ENCODE assay signal across 20 mouse cellular contexts in genomic region chr12:95589011-95589410, GRCm38 (mm10).
DNase-seq lines count a peak whose midpoint lies in the region; ATAC-seq and TF ChIP-seq lines count a peak whose summit lies in the region.
"Had no signal": no experiment of that assay in that cellular context is flagged by ENCODE, and none has a peak within 500 bp of the region (broad histone marks: within the 10 kb centered on the region; RNA-seq: fewer than 3 reads in every experiment).

No protein-coding gene starts in this region.

- in situ Hi-C loops in Patski (cut with MboI; ENCODE audit: low pct_unique_long_range_greater_than_20kb), result no loop called here

- H3K9me3 ChIP-seq in liver, embryonic 12.5 days (replicated peaks), result no peaks in the 10 kb centered on the region
- H3K9me3 ChIP-seq in neural tube, embryonic 15.5 days (replicated peaks), result no peaks in the 10 kb centered on the region
- H3K9me3 ChIP-seq: embryonic facial prominence, embryonic 12.5 days; forebrain, embryonic 13.5 days; forebrain, embryonic 15.5 days had no signal

- ATAC-seq in liver, embryonic 12.5 days, result no peak
- peak; percentile 98 for ATAC-seq in Patski
- no peak for ATAC-seq in neural tube, embryonic 15.5 days (ENCODE audit: low FRiP score)
- ATAC-seq: forebrain, embryonic 13.5 days; forebrain, embryonic 15.5 days; forebrain, postnatal 0 days had no signal

- H3K9ac ChIP-seq in liver, adult 2 months (ENCODE audit: low read depth, low read length), result no peak overlapping the region
- H3K9ac ChIP-seq in liver, embryonic 12.5 days, result no peak overlapping the region
- no peak overlapping the region for H3K9ac ChIP-seq in neural tube, embryonic 15.5 days (replicated peaks)
- H3K9ac ChIP-seq: embryonic facial prominence, embryonic 12.5 days; forebrain, embryonic 13.5 days; forebrain, embryonic 15.5 days; forebrain, postnatal 0 days had no signal

- no peak overlapping the region for H3K4me3 ChIP-seq in liver, adult 2 months (ENCODE audit: insufficient read depth, low read depth, low read length)
- no peak overlapping the region for H3K4me3 ChIP-seq in liver, embryonic 12.5 days
- H3K4me3 ChIP-seq in neural tube, embryonic 15.5 days (replicated peaks), result no peak overlapping the region
- H3K4me3 ChIP-seq: embryonic facial prominence, embryonic 12.5 days; forebrain, embryonic 13.5 days; forebrain, embryonic 15.5 days had no signal

- CTCF ChIA-PET in Patski (lab: Charles Lee), result no interaction called here

- POLR2A ChIA-PET in Patski (lab: Charles Lee), result no interaction called here

- no peak overlapping the region for H3K4me2 ChIP-seq in liver, embryonic 12.5 days
- H3K4me2 ChIP-seq in neural tube, embryonic 15.5 days, result no peak overlapping the region
- H3K4me2 ChIP-seq: embryonic facial prominence, embryonic 12.5 days; forebrain, embryonic 13.5 days; forebrain, embryonic 15.5 days had no signal

- TF ChIP-seq CTCF in liver, adult 2 months (IDR thresholded peaks at IDR 0.05; ENCODE audit: low read depth, low read length), result no peak
- no peak for TF ChIP-seq CTCF in Patski (IDR thresholded peaks at IDR 0.05)

- peak; percentile 52 for DNase-seq in liver, adult 2 months (ENCODE audit: extremely low read depth, low read depth, low spot score)
- DNase-seq in Muller cell, postnatal 12 days (ENCODE audit: inconsistent ontology term), result peak; percentile 66
- peak; percentile 53 for DNase-seq in Patski (ENCODE audit: low read depth, low spot score)
- no peak for DNase-seq in adrenal gland, adult 18-20 months (ENCODE audit: low spot score in 2 of 2)
- DNase-seq: adrenal gland, adult 2 months; adrenal gland, postnatal 10 days; adrenal gland, postnatal 25 days; cerebellum, adult 11 months; cerebellum, adult 18-20 months; cerebellum, adult 8-10 months; cerebellum, adult 9-11 months; cerebellum, postnatal 14 days; cerebellum, postnatal 36 days; embryo, embryonic 11 days; forebrain, postnatal 0 days had no signal

- H3K36me3 ChIP-seq in liver, adult 2 months (ENCODE audit: control insufficient read depth, insufficient read depth, low read length), result no peaks in the 10 kb centered on the region
- no peaks in the 10 kb centered on the region for H3K36me3 ChIP-seq in liver, embryonic 12.5 days
- no peaks in the 10 kb centered on the region for H3K36me3 ChIP-seq in neural tube, embryonic 15.5 days
- H3K36me3 ChIP-seq: embryonic facial prominence, embryonic 12.5 days; forebrain, embryonic 15.5 days had no signal

- no peak for TF ChIP-seq POLR2A in liver, adult 2 months (IDR thresholded peaks at IDR 0.05; ENCODE audit: extremely low read depth, insufficient read depth, low read length)

- H3K79me2 ChIP-seq in liver, adult 2 months (ENCODE audit: control insufficient read depth, insufficient read depth, low read length), result no peaks in the 10 kb centered on the region

- H3K27ac ChIP-seq in liver, adult 2 months (replicated peaks; ENCODE audit: insufficient read depth, low read depth, low read length), result no peak overlapping the region
- no peak overlapping the region for H3K27ac ChIP-seq in liver, embryonic 12.5 days
- H3K27ac ChIP-seq in neural tube, embryonic 15.5 days (replicated peaks), result no peak overlapping the region
- H3K27ac ChIP-seq: embryonic facial prominence, embryonic 12.5 days; forebrain, embryonic 13.5 days; forebrain, embryonic 15.5 days had no signal

- no peaks in the 10 kb centered on the region for H3K27me3 ChIP-seq in liver, adult 2 months (ENCODE audit: control insufficient read depth, insufficient read depth, low read length)
- H3K27me3 ChIP-seq in liver, embryonic 12.5 days (replicated peaks), result no peaks in the 10 kb centered on the region
- no peaks in the 10 kb centered on the region for H3K27me3 ChIP-seq in Patski
- no peaks in the 10 kb centered on the region for H3K27me3 ChIP-seq in neural tube, embryonic 15.5 days (replicated peaks)
- H3K27me3 ChIP-seq: embryonic facial prominence, embryonic 12.5 days; forebrain, embryonic 13.5 days; forebrain, embryonic 15.5 days had no signal

- no peaks in the 10 kb centered on the region for H3K4me1 ChIP-seq in liver, adult 2 months (ENCODE audit: control insufficient read depth, insufficient read depth, low read length)
- H3K4me1 ChIP-seq in liver, embryonic 12.5 days, result no peaks in the 10 kb centered on the region
- H3K4me1 ChIP-seq in neural tube, embryonic 15.5 days, result no peaks in the 10 kb centered on the region
- H3K4me1 ChIP-seq: embryonic facial prominence, embryonic 12.5 days; forebrain, embryonic 13.5 days; forebrain, embryonic 15.5 days had no signal

Comparison
In these comparisons a context has a peak if more than half of its experiments do, and no peak if none do; other contexts are left out.
1. DNase-seq: peak in liver, adult 2 months (single experiment), Muller cell, postnatal 12 days (single experiment) and Patski (single experiment); none in adrenal gland, adult 18-20 months (0 of 2).